Mouse (Mus musculus) olfactory bulb, adult 2 months (tissue): Measurements from ENCODE around the gene Stil. TPM values are rescaled to one million over a fixed set of nuclear protein-coding genes. Genes with fewer than 3 reads are reported as not detected.

Source experiments
- H3K27ac ChIP-seq: fragments of 200-500 bp; 2 replicates; pipeline ENCODE4 v1.5.1; 2012; ENCODE audit warnings: low read depth, low read length; ENCODE audit not compliant: insufficient read depth
- H3K4me1 ChIP-seq: fragments of 200-500 bp; 2 replicates; pipeline ENCODE4 v1.6.1; 2012; ENCODE audit warnings: low read length; ENCODE audit not compliant: control insufficient read depth, insufficient read depth
- H3K4me3 ChIP-seq: fragments of 200-500 bp; 2 replicates; pipeline ENCODE4 v1.5.1; 2012; ENCODE audit warnings: mild to moderate bottlenecking, low read depth, low read length, moderate library complexity; ENCODE audit not compliant: insufficient read depth
- CTCF ChIP-seq: fragments of 200-500 bp; IDR thresholded peaks from 2 replicates; pipeline ENCODE4 v1.5.1; 2012; ENCODE audit warnings: low read depth, mild to moderate bottlenecking, low read length, moderate library complexity; ENCODE audit not compliant: insufficient read depth
- POLR2A ChIP-seq: fragments of 200-500 bp; IDR thresholded peaks from 2 replicates; pipeline ENCODE4 v1.6.1; 2012; ENCODE audit warnings: mild to moderate bottlenecking, low read depth, low read length, moderate library complexity; ENCODE audit not compliant: insufficient read depth
- WGBS: fragments of 180-500 bp; shearing (Covaris S2); methylation state at CpG from one replicate; pipeline ENCODE4 v1.1.7; 2018; 5-methylcytosine and 5-hydroxymethylcytosine counted together
- polyA plus RNA-seq: library from polyadenylated mRNA; stranded (reverse); fragments of >200 nt; gene quantifications from 2 replicates; pipeline ENCODE4 v1.2.4, GENCODE M21; 2012; ENCODE audit warnings: low replicate concordance; ENCODE audit not compliant: missing spikeins, insufficient read depth, insufficient read length

The Stil gene
- polyA plus RNA-seq, 1 experiment = not detected

DNA sequence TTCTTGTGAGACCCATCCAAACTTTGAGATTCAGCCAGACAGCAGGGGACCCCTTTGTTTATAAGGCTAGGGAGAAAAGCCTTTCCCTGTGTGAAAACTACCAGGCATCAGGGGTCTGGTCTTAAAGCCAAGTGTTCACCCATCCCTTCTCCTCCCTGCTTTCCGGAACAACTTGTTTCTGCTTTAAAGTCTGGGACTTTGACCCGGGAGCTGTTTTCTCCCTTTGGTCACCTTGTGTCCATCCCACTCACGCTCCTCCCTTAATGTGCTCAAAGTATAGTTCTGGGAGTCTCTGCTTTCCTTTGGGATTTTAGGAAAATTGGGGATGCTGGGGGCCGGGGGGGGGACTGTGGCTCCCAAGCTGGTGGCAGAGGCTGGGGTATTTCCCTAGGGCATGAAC, 86.3 kb downstream of the Stil start:
- Histone ChIP-seq H3K4me3 (no peak overlapping the region), H3K27ac (no peak overlapping the region), H3K4me1 (0 out of 2 replicates have a peak, but pooled peaks cover 4% of the 10 kb centered on the region)
- 59% methylated on average over 4 of the region's 4 CpGs for WGBS
- TF ChIP-seq POLR2A = no peak
- no peak for TF ChIP-seq CTCF

DNA sequence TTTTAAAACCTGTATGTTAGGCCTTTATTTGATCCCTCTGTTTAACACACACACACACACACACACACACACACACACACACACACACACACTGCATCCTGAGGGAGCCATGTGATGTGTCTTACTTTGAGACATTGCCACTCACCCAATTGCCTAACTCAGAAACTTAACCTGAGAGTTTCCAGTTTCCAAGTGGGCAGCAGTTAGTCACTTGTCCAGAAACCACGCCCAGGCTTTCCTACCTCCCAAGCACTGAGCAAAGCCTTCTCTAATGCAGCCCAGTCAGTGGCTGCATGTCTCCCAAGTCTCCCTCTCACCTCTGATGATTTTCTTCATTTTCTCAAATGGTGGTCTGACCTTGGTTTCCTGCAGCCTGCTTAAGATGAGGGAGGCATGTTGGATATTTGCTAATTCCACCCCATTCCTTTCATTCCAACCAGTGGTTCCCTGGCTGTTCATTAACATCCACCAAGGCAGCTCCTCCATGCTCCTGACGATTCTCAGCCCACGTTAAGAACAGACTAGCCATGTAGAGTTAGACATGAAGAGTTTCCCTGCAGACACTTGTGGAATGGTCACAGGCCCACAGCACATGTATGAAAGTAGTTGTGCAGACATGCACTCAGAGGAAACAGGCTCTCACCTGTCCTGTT, 86.9 kb downstream of the Stil start:
- WGBS = 75% methylated on average over 3 of the region's 3 CpGs

DNA sequence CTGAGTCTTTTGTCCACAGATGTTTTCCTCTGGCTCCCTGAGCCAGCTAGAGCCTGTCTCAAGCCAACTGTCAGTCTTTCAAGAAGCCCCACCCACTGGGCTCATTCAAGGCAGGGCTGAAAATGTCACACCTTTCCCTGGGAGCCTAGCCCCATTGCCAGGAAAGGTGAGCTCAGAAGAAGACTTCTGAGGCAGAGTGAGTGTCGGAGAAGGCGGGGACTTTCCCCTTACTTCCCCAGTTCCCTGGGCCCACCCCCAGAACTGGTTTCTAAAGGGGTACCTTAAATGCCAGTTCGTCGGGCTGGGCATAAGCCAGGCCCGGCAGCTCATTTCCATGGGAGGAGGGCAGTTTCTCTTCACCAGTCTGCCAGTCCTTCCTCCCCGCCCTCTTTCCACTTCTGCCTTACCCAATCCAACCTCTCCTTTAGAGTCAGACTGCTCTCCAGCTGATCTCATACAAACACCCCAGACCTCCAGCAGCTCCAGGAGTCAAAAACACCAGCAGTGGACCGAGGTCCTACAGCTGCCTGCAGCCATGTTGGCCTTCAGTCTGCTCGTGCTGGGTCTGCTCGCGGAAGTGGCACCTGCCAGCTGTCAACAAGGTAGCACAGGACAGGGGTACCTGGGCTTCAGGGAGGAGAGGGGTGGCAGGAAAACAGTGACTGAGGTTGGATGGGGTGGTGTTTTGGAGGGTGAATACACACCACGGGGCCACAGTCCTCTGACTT, 88.8 kb downstream of the Stil start, which contains the start of gene Pdzk1ip1:
Gene Pdzk1ip1 (plus strand): TSS at position 98 of the 728 bp plus-strand sequence.
- H3K4me3 ChIP-seq = no peak within 1 kb of the TSS
- no peak within 1 kb of the TSS for H3K27ac ChIP-seq
- H3K4me1 ChIP-seq = 0 out of 2 replicates have a peak, but pooled peaks cover 4% of the 10 kb centered on the region
- TF ChIP-seq POLR2A (no peak), CTCF (no peak)
- 28% methylated on average over 11 of the region's 11 CpGs for WGBS

More for the DNA sequence above, 86.9 kb downstream of the Stil start:
- TF ChIP-seq POLR2A (no peak), CTCF (no peak)
- Histone ChIP-seq H3K4me1 (0 out of 2 replicates have a peak, but pooled peaks cover 4% of the 10 kb centered on the region), H3K27ac (no peak overlapping the region), H3K4me3 (no peak overlapping the region)

DNA sequence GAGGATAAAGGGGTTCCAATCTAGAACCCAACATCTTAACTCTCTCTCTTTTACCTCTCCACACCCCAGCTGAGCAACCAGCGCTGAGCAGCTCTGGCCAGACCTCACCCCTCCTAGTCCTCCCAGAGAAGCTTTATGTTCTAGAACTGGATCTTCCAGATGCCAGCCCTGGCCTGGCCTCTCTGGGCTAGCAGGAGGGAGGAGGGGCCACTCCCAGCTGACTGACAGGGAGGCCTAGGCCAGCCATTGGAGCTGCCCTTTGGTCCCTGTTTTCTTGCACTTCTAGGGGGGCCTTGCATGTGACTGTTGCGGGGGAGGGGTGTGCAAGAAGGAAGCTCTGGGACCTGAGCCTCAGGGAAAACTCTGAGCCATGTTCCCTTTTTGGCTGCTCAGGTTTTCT, 90.6 kb downstream of the Stil start:
- WGBS = 81% methylated on average over 2 of the region's 2 CpGs
- TF ChIP-seq POLR2A = no peak
- TF ChIP-seq CTCF = no peak
- H3K4me1 ChIP-seq = peaks cover 5% of the 10 kb centered on the region; the same call in 1 of the 2 replicates

DNA sequence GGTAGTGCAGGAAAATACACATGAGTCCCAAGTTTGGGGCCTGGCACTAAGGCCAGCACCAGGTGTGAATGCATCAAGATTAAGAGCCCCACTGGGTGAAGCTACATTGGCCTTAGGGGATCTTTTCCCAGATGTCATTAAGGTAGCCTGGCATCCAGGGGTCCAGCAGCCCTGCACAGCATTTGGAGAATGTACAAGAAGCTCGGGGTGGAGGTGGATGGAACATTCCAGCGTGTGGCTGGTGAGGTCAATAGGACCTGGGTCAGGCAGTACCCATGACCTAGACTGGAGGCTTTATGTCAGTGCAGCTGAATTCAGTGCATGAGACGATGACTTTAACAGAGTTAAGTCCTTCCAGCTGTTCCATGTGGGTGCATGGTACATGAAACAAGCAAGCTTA, 91.8 kb downstream of the Stil start:
- peaks cover 10% of the 10 kb centered on the region; the same call in 1 of the 2 replicates for H3K4me1 ChIP-seq
- no peak overlapping the region for H3K27ac ChIP-seq
- WGBS = 83% methylated on average over 3 of the region's 3 CpGs
- no peak for TF ChIP-seq CTCF
- no peak for TF ChIP-seq POLR2A
- no peak overlapping the region for H3K4me3 ChIP-seq

More for the DNA sequence above, 90.6 kb downstream of the Stil start:
- Histone ChIP-seq H3K27ac (no peak overlapping the region), H3K4me3 (no peak overlapping the region)

Other genes starting within 250 kb of the Stil start
- not detected in 2 replicates for gene Gm12830, start 178.4 kb upstream of the Stil start, polyA plus RNA-seq
- not detected in 2 replicates for gene Foxd2, start 91.3 kb upstream of the Stil start, polyA plus RNA-seq
- gene Foxe3, start 74.1 kb upstream of the Stil start, polyA plus RNA-seq = not detected in 2 replicates
- not detected in 2 replicates for gene Cmpk1, start 12.9 kb upstream of the Stil start, polyA plus RNA-seq
- gene Tal1, start 56.3 kb downstream of the Stil start, polyA plus RNA-seq = not detected in 2 replicates
- not detected in 2 replicates for gene Pdzk1ip1, start 88.5 kb downstream of the Stil start, polyA plus RNA-seq
- not detected in 2 replicates for gene Cyp4x1, start 134.1 kb downstream of the Stil start, polyA plus RNA-seq
- not detected in 2 replicates for gene Cyp4a29, start 241.9 kb downstream of the Stil start, polyA plus RNA-seq